Mouse (Mus musculus) erythroblast, embryonic 14.5 days (primary cell): Measurements from ENCODE around the gene Aifm2. TPM values are rescaled to one million over a fixed set of nuclear protein-coding genes. Genes with fewer than 3 reads are reported as not detected.

ENCODE experiments used
- H3K27me3 ChIP-seq: 2 replicates; pipeline ENCODE4 v1.6.1; 2012; ENCODE audit warnings: inconsistent platforms; ENCODE audit not compliant: control insufficient read depth
- H3K36me3 ChIP-seq: 2 replicates; pipeline ENCODE4 v1.6.1; 2012; ENCODE audit warnings: mild to moderate bottlenecking, inconsistent platforms; ENCODE audit not compliant: control insufficient read depth
- H3K4me1 ChIP-seq: 2 replicates; pipeline ENCODE4 v1.6.1; 2012; ENCODE audit warnings: inconsistent platforms; ENCODE audit not compliant: control insufficient read depth
- H3K4me3 ChIP-seq: replicated peaks from 2 replicates; pipeline ENCODE3; 2012; ENCODE audit warnings: moderate library complexity, mild to moderate bottlenecking, inconsistent platforms
- H3K9me3 ChIP-seq: 2 replicates; pipeline ENCODE4 v1.6.1; 2012; ENCODE audit warnings: low read length, inconsistent platforms, mixed read lengths; ENCODE audit not compliant: control insufficient read depth
- GATA1 ChIP-seq: IDR thresholded peaks from 2 replicates; pipeline ENCODE4 v1.6.1; 2012; ENCODE audit warnings: low read length, inconsistent platforms, mixed read lengths
- TAL1 ChIP-seq: IDR thresholded peaks from 3 replicates; pipeline ENCODE4 v1.6.1; 2012; ENCODE audit warnings: low read length, inconsistent platforms, mixed read lengths
- polyA plus RNA-seq: library from polyadenylated mRNA; stranded (reverse); fragments of >175 nt; gene quantifications from 2 replicates; pipeline ENCODE4 v1.2.3, GENCODE M21; 2012

Aifm2 gene
- polyA plus RNA-seq, 1 experiment: 0.11 TPM

DNA sequence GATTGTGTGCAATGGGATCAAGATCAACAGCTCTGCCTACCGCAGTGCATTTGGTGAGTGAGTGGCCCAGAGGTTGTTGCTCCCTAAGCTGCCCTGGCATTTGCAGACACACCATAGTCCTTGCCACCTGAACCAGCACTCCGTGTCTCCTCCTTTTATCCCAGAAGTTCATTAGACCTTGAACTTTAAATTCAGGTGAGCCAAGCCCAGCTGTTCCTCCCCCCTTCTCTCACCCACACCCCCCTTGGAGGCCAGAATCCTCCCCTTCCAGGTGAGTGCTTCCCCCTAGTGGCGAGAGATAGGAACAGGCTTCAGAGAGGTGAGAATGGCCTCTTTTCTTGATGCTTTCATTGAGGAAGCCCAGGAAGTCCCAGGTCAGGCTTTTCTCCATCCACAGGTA, 19.3 kb downstream of the Aifm2 start:
- Histone ChIP-seq H3K4me1 (no peaks in the 10 kb centered on the region), H3K9me3 (peaks cover 2% of the 10 kb centered on the region; the same call in 1 of the 2 replicates), H3K36me3 (peaks cover 2% of the 10 kb centered on the region; the same call in 1 of the 2 replicates), H3K4me3 (no peak overlapping the region), H3K27me3 (no peaks in the 10 kb centered on the region)
- no peak for TF ChIP-seq GATA1
- no peak for TF ChIP-seq TAL1

DNA sequence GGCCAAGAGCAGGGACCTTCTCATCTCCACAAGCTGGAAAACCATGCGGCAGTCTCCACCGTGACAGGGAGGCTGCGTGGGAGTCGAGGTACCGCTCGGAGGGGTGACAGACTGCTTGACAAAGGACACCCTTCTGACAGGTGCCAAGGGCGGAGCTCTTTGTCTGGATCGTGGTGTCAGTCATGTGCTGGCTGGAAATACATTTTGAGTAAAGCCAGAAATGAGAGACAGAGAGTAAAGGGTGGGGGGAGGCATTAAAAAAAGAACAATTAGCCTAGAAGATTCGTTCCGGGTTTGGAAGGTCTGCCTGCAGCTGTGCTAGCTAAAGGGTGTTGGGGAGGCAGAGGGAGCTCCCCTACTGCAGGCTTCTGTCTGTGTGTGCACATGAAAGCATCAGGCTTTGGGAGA, 21.6 kb downstream of the Aifm2 start:
- no peaks in the 10 kb centered on the region for H3K36me3 ChIP-seq
- H3K4me3 ChIP-seq: no peak overlapping the region
- TF ChIP-seq GATA1: no peak
- no peak for TF ChIP-seq TAL1
- no peaks in the 10 kb centered on the region for H3K4me1 ChIP-seq
- no peaks in the 10 kb centered on the region for H3K27me3 ChIP-seq
- H3K9me3 ChIP-seq: no peaks in the 10 kb centered on the region

DNA sequence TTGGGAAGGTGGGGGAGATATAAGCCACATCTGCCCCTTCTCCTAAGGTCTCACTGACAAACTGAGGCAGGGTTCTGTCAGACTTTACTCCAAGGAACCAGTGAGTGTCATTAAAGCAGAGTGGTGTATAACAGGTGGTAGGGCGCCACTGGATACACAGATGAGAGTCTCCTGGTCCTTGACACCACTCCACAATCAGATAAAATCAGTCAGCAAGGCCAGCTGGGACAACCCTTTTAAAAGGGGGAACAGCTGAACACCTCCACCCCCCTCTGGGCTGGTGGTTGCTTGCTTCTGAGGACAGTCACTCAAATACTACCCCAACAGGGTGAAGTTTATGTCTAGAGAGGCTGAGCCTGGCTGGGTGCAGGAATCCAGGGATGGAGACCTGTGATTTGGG, 22.5 kb downstream of the Aifm2 start:
- H3K4me3 ChIP-seq: no peak overlapping the region
- H3K27me3 ChIP-seq: no peaks in the 10 kb centered on the region
- H3K4me1 ChIP-seq: no peaks in the 10 kb centered on the region
- TF ChIP-seq GATA1 (no peak), TAL1 (no peak)
- H3K9me3 ChIP-seq: no peaks in the 10 kb centered on the region
- H3K36me3 ChIP-seq: no peaks in the 10 kb centered on the region

GRCm38 (mm10) chr10:61738126-61738525, 23.1 kb downstream of the Aifm2 start:
- no peak overlapping the region for H3K4me3 ChIP-seq
- H3K36me3 ChIP-seq: no peaks in the 10 kb centered on the region
- H3K27me3 ChIP-seq: no peaks in the 10 kb centered on the region
- no peaks in the 10 kb centered on the region for H3K9me3 ChIP-seq
- TF ChIP-seq TAL1 (no peak), GATA1 (no peak)
- no peaks in the 10 kb centered on the region for H3K4me1 ChIP-seq

- no peaks in the 10 kb centered on the region for H3K36me3 ChIP-seq
- no peaks in the 10 kb centered on the region for H3K4me1 ChIP-seq
- TF ChIP-seq GATA1: no peak
- TF ChIP-seq TAL1: no peak
- H3K27me3 ChIP-seq: no peaks in the 10 kb centered on the region
- peaks cover 6% of the 10 kb centered on the region for H3K9me3 ChIP-seq
- no peak overlapping the region for H3K4me3 ChIP-seq
Measured at GRCm38 (mm10) chr10:61741306-61741705, 26.2 kb downstream of the Aifm2 start.

- H3K4me1 ChIP-seq: no peaks in the 10 kb centered on the region
- H3K4me3 ChIP-seq: no peak overlapping the region
- H3K27me3 ChIP-seq: no peaks in the 10 kb centered on the region
- TF ChIP-seq GATA1: no peak
- no peak for TF ChIP-seq TAL1
- no peaks in the 10 kb centered on the region for H3K36me3 ChIP-seq
- peaks cover 6% of the 10 kb centered on the region for H3K9me3 ChIP-seq
Measured at GRCm38 (mm10) chr10:61741873-61742272, 26.8 kb downstream of the Aifm2 start.

GRCm38 (mm10) chr10:61742336-61742735, 27.3 kb downstream of the Aifm2 start:
- Histone ChIP-seq H3K9me3 (peaks cover 6% of the 10 kb centered on the region), H3K36me3 (no peaks in the 10 kb centered on the region), H3K27me3 (no peaks in the 10 kb centered on the region), H3K4me3 (no peak overlapping the region), H3K4me1 (no peaks in the 10 kb centered on the region)
- no peak for TF ChIP-seq TAL1
- TF ChIP-seq GATA1: no peak

- H3K9me3 ChIP-seq: peaks cover 6% of the 10 kb centered on the region
- no peaks in the 10 kb centered on the region for H3K27me3 ChIP-seq
- H3K4me1 ChIP-seq: no peaks in the 10 kb centered on the region
- TF ChIP-seq TAL1: no peak
- no peak for TF ChIP-seq GATA1
- no peaks in the 10 kb centered on the region for H3K36me3 ChIP-seq
- H3K4me3 ChIP-seq: no peak overlapping the region
Measured at GRCm38 (mm10) chr10:61745133-61745532, 30.1 kb downstream of the Aifm2 start.

- Histone ChIP-seq H3K4me3 (no peak overlapping the region), H3K27me3 (no peaks in the 10 kb centered on the region), H3K36me3 (no peaks in the 10 kb centered on the region), H3K4me1 (no peaks in the 10 kb centered on the region), H3K9me3 (peaks cover 6% of the 10 kb centered on the region)
- TF ChIP-seq TAL1 (no peak), GATA1 (no peak)
Measured at GRCm38 (mm10) chr10:61747302-61747701, 32.2 kb downstream of the Aifm2 start.

DNA sequence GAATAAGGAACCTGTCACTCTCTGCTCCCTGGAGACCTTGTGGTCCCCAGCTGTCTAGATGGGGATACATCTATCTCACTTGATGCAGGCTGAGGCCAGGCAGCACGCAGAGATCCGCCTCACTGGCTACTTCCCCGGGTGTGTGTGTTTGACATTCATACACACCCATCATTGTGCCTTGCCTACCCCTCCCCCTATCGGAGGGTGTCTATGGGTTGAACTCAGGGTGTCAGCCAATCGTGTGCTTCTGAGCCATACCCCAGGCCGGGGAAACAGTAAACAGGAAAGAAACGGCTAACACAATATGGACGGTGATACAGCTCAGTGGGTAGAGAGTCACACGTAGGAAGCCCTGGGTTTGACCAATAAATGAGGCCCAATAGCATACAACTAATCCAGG, 35.0 kb downstream of the Aifm2 start:
- Histone ChIP-seq H3K27me3 (no peaks in the 10 kb centered on the region), H3K9me3 (peaks cover under 1% of the 10 kb centered on the region), H3K4me1 (no peaks in the 10 kb centered on the region), H3K36me3 (no peaks in the 10 kb centered on the region), H3K4me3 (no peak overlapping the region)
- TF ChIP-seq TAL1: no peak
- TF ChIP-seq GATA1: no peak
